Mouse (Mus musculus) G1E (cell line): Measurements from ENCODE around the gene Pwwp2a.

Experiments used
- CTCF ChIP-seq: IDR thresholded peaks from 2 replicates; pipeline ENCODE4 v1.5.1; 2012; ENCODE audit warnings: low read depth, low read length, inconsistent platforms, mixed read lengths
- GATA2 ChIP-seq: IDR thresholded peaks from 2 replicates; pipeline ENCODE4 v1.6.1; 2012; ENCODE audit warnings: low read depth, low read length, inconsistent platforms, borderline replicate concordance
- TAL1 ChIP-seq: conservative IDR thresholded peaks from 2 replicates; pipeline ENCODE4 v1.6.1; 2012; ENCODE audit warnings: low read depth, low read length, inconsistent platforms, mixed read lengths

DNA sequence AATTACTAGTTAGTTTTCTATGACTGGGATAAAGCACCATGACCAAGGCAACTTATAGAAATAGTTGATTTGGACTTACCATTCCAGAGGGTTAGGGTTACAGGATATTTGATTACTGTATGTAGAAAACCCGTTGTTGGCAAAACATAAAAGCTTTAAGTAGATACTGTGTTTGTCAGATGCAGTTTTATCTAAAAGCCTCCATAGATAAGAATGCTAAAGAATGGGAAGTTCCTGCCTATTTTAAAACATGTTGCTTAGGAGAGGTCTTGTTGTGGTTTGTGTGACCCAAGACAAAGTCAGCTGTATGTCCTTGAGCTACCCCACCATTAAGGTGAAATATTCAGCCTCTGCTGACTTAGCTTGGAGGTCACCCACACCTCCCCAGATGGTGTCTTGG is 72.8 kb downstream of the Pwwp2a start:
- no peak for TF ChIP-seq TAL1
- no peak for TF ChIP-seq CTCF
- TF ChIP-seq GATA2, result no peak
